Mouse (Mus musculus) MEL (cell line): Measurements from ENCODE around the gene Strip1. TPM values are rescaled to one million over a fixed set of nuclear protein-coding genes. Genes with fewer than 3 reads are reported as not detected.

ENCODE experiments used
- DNase-seq: peaks from one replicate; pipeline ENCODE4 v3.0.0; 2011; ENCODE audit warnings: low read depth, low spot score
- H3K27ac ChIP-seq: 2 replicates; pipeline ENCODE4 v1.5.1; 2012; ENCODE audit warnings: low read depth, mild to moderate bottlenecking, control low read depth, low read length, moderate library complexity; ENCODE audit not compliant: control insufficient read depth
- H3K27me3 ChIP-seq, 2 experiments: fragments of 150-350 bp in 1 of 2; sonication (generic) in 1 of 2; 2 replicates each; pipeline ENCODE4 v1.6.1; 2012; ENCODE audit warnings: low read length in 2 of 2, mild to moderate bottlenecking in 2 of 2, improper control_type of control experiment in 1 of 2, moderate library complexity in 1 of 2; ENCODE audit not compliant: insufficient read depth in 2 of 2, control insufficient read depth in 1 of 2
- H3K36me3 ChIP-seq, 2 experiments: 2 replicates each; pipeline ENCODE4 v1.6.1; 2012 to 2014; ENCODE audit warnings: low read length in 2 of 2, improper control_type of control experiment in 1 of 2, inconsistent platforms in 1 of 2, mild to moderate bottlenecking in 1 of 2; ENCODE audit not compliant: insufficient read depth in 2 of 2, control insufficient read depth in 1 of 2
- H3K4me1 ChIP-seq, 2 experiments: fragments of 150-350 bp in 1 of 2; sonication (generic) in 1 of 2; 2 replicates each; pipeline ENCODE4 v1.6.1; 2012; ENCODE audit warnings: low read length in 2 of 2, improper control_type of control experiment in 1 of 2, mild to moderate bottlenecking in 1 of 2; ENCODE audit not compliant: insufficient read depth in 2 of 2, control insufficient read depth in 1 of 2
- H3K4me3 ChIP-seq, 2 experiments: fragments of 150-350 bp in 1 of 2; sonication (generic) in 1 of 2; 2 replicates each; pipeline ENCODE4 v1.5.1; 2012; ENCODE audit warnings: low read depth in 2 of 2, low read length in 2 of 2, mild to moderate bottlenecking in 2 of 2, moderate library complexity in 2 of 2, control low read depth in 1 of 2, improper control_type of control experiment in 1 of 2; ENCODE audit not compliant: control insufficient read depth in 1 of 2, insufficient read depth in 1 of 2
- H3K79me2 ChIP-seq: 2 replicates; pipeline ENCODE4 v1.6.1; 2012; ENCODE audit warnings: mild to moderate bottlenecking, low read length, moderate library complexity; ENCODE audit not compliant: control insufficient read depth, poor library complexity, insufficient read depth
- H3K9ac ChIP-seq: 2 replicates; pipeline ENCODE4 v1.6.1; 2012; ENCODE audit warnings: low read depth, mild to moderate bottlenecking, control low read depth, low read length, moderate library complexity; ENCODE audit not compliant: control insufficient read depth, poor library complexity, severe bottlenecking
- H3K9me3 ChIP-seq: fragments of 150-350 bp; sonication (generic); replicated peaks from 2 replicates; pipeline ENCODE4 v1.6.1; 2012; ENCODE audit warnings: mild to moderate bottlenecking, low read length, improper control_type of control experiment, moderate library complexity; ENCODE audit not compliant: insufficient read depth
- BHLHE40 ChIP-seq: IDR thresholded peaks from 2 replicates; pipeline ENCODE4 v1.6.1; 2012; ENCODE audit warnings: low read depth, mild to moderate bottlenecking, inconsistent platforms, low read length, improper control_type of control experiment, borderline replicate concordance
- E2F4 ChIP-seq: IDR thresholded peaks from 2 replicates; pipeline ENCODE4 v1.6.1; 2011; ENCODE audit warnings: low read depth, low read length, improper control_type of control experiment, borderline replicate concordance
- ELF1 ChIP-seq: IDR thresholded peaks from 2 replicates; pipeline ENCODE4 v1.6.1; 2014; ENCODE audit warnings: low read depth, mild to moderate bottlenecking, inconsistent platforms, low read length, improper control_type of control experiment, moderate library complexity
- EP300 ChIP-seq, 2 experiments: IDR thresholded peaks; 2 replicates each; pipeline ENCODE4 v1.6.1; 2011; ENCODE audit warnings: improper control_type of control experiment in 2 of 2, low read length in 2 of 2, low read depth in 1 of 2, mild to moderate bottlenecking in 1 of 2
- GABPA ChIP-seq: IDR thresholded peaks from 2 replicates; pipeline ENCODE4 v1.6.1; 2012; ENCODE audit warnings: low read depth, mild to moderate bottlenecking, inconsistent platforms, low read length, improper control_type of control experiment, moderate library complexity
- GATA1 ChIP-seq: IDR thresholded peaks from 2 replicates; pipeline ENCODE4 v1.6.1; 2011; ENCODE audit warnings: low read depth, low read length, improper control_type of control experiment
- HCFC1 ChIP-seq: IDR thresholded peaks from 2 replicates; pipeline ENCODE4 v1.6.1; 2012; ENCODE audit warnings: low read depth, mild to moderate bottlenecking, inconsistent platforms, low read length, improper control_type of control experiment, moderate library complexity
- JUND ChIP-seq: IDR thresholded peaks from 2 replicates; pipeline ENCODE4 v1.6.1; 2011; ENCODE audit warnings: low read depth, mild to moderate bottlenecking, improper control_type of control experiment, low read length
- KAT2A ChIP-seq: conservative IDR thresholded peaks from 2 replicates; pipeline ENCODE4 v1.6.1; 2012; ENCODE audit warnings: low read depth, low read length, improper control_type of control experiment, inconsistent platforms
- MAX ChIP-seq: IDR thresholded peaks from 2 replicates; pipeline ENCODE4 v1.6.1; 2011; ENCODE audit warnings: low read length, improper control_type of control experiment
- MAZ ChIP-seq: IDR thresholded peaks from 2 replicates; pipeline ENCODE4 v1.6.1; 2012; ENCODE audit warnings: low read depth, mild to moderate bottlenecking, inconsistent platforms, low read length, improper control_type of control experiment
- MYC ChIP-seq: IDR thresholded peaks from 2 replicates; pipeline ENCODE4 v1.6.1; 2011; ENCODE audit warnings: low read depth, mild to moderate bottlenecking, low read length, improper control_type of control experiment, moderate library complexity
- NELFE ChIP-seq: IDR thresholded peaks from 2 replicates; pipeline ENCODE4 v1.6.1; 2011; ENCODE audit warnings: low read depth, low read length, improper control_type of control experiment
- POLR2AphosphoS2 ChIP-seq: IDR thresholded peaks from 2 replicates; pipeline ENCODE4 v1.6.1; 2011; ENCODE audit warnings: low read length, improper control_type of control experiment
- RCOR1 ChIP-seq: IDR thresholded peaks from 2 replicates; pipeline ENCODE4 v1.6.1; 2012; ENCODE audit warnings: low read depth, mild to moderate bottlenecking, inconsistent platforms, low read length, improper control_type of control experiment
- SIN3A ChIP-seq: IDR thresholded peaks from 2 replicates; pipeline ENCODE4 v1.6.1; 2012; ENCODE audit warnings: low read length, improper control_type of control experiment, inconsistent platforms
- SMC3 ChIP-seq: IDR thresholded peaks from 2 replicates; pipeline ENCODE4 v1.6.1; 2011; ENCODE audit warnings: low read depth, low read length, improper control_type of control experiment
- TBP ChIP-seq: IDR thresholded peaks from 2 replicates; pipeline ENCODE4 v1.8.0; 2011; ENCODE audit warnings: low read depth, low read length, improper control_type of control experiment
- TCF12 ChIP-seq: IDR thresholded peaks from 2 replicates; pipeline ENCODE4 v1.6.1; 2014; ENCODE audit warnings: low read depth, mild to moderate bottlenecking, inconsistent platforms, low read length, improper control_type of control experiment, moderate library complexity
- USF2 ChIP-seq, 2 experiments: IDR thresholded peaks; 2 replicates each; pipeline ENCODE4 v1.6.1; 2011 to 2012; ENCODE audit warnings: improper control_type of control experiment in 2 of 2, low read length in 2 of 2, borderline replicate concordance in 1 of 2, inconsistent platforms in 1 of 2, low read depth in 1 of 2, mild to moderate bottlenecking in 1 of 2; ENCODE audit not compliant: insufficient read depth in 1 of 2
- ZKSCAN1 ChIP-seq: IDR thresholded peaks from 2 replicates; pipeline ENCODE4 v1.6.1; 2012; ENCODE audit warnings: low read depth, mild to moderate bottlenecking, inconsistent platforms, low read length, improper control_type of control experiment, moderate library complexity
- polyA plus RNA-seq, 2 experiments: library from polyadenylated mRNA; stranded (reverse) in 1 of 2; unstranded in 1 of 2; fragments of >175 nt in 1 of 2; fragments of >200 nt in 1 of 2; gene quantifications; 2 replicates each; pipeline versions ENCODE4 v1.2.1 to v1.2.4; 2012; ENCODE audit warnings: low replicate concordance in 2 of 2, low read depth in 1 of 2; ENCODE audit not compliant: insufficient read length in 2 of 2, insufficient read depth in 1 of 2, missing spikeins in 1 of 2
- total RNA-seq: library from RNA; depleted of rRNA; stranded (reverse); fragments of 300-350 nt; gene quantifications from 2 replicates; pipeline ENCODE4 v1.2.3, GENCODE M21; 2012

Gene Strip1
- total and polyA plus RNA-seq, 3 experiments, result 19.8 to 32.9 TPM; not detected in 1

DNA sequence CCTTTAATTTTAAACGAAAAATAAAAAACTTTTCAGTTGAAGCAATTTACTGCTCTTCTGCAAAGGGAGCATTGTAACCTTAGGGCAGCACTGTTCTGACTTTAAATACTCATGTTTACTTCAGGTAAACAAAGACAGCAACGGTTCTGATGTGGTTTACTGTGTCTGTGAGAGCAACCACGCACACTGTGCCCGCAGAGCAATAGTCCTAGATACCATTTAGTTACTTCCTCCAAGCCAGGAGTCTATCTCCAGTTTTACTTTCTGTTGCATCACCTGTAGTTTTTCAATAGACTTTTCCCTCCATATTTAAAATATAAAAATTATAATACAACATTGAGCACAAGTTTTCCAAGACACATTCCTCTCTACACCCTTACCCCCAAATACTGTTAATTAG is 39.0 kb upstream of the Strip1 start (continued):
- TF ChIP-seq HCFC1, result no peak

DNA sequence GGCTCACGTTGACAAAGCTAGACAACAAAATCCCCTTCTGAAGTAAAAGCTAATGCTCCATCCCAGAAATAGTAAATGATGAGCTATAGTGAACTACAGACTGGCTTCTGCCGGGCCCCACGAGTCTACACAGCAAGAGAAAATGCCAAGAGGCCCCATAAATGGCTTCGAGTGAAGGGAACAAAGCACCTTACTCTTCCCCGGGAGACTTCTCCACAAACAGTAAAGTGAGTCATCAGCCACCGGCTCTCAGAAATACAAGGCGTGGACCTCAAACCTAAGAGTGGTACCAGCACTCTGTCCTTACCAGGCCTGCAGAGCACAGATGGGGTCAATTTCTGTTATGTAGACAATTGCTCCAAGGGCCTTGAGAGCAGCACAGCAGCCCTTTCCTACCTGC is 37.3 kb upstream of the Strip1 start:
- no peaks in the 10 kb centered on the region for H3K27me3 ChIP-seq
- H3K4me1 ChIP-seq, result peaks cover 3 to 13% of the 10 kb centered on the region in 2 experiments; a peak in 3 of 4 replicates
- H3K9ac ChIP-seq, result no peak overlapping the region
- H3K9me3 ChIP-seq, result no peaks in the 10 kb centered on the region
- H3K27ac ChIP-seq, result no peak overlapping the region
- no peaks in the 10 kb centered on the region; the same call in 1 of the 2 replicates for H3K79me2 ChIP-seq
- peaks cover 19 to 50% of the 10 kb centered on the region in 2 experiments for H3K36me3 ChIP-seq
- no peak overlapping the region for H3K4me3 ChIP-seq
- no peak for TF ChIP-seq SIN3A
- no peak for TF ChIP-seq POLR2AphosphoS2
- no peak for TF ChIP-seq NELFE
- no peak for TF ChIP-seq ZKSCAN1
- TF ChIP-seq MYC, result no peak
- no peak for TF ChIP-seq BHLHE40
- no peak for TF ChIP-seq MAZ
- no peak for TF ChIP-seq EP300 (IDR thresholded peaks at IDR 0.05; ENCODE audit: low read depth in 1 of 2, low read length in 2 of 2)
- TF ChIP-seq GATA1, result no peak
- TF ChIP-seq ELF1, result no peak
- TF ChIP-seq KAT2A, result no peak
- TF ChIP-seq E2F4, result no peak
- no peak for TF ChIP-seq JUND
- TF ChIP-seq SMC3, result no peak
- TF ChIP-seq USF2 (IDR thresholded peaks at IDR 0.05; ENCODE audit: borderline replicate concordance in 1 of 2, insufficient read depth in 1 of 2, low read depth in 1 of 2, low read length in 2 of 2), result no peak
- DNase-seq, result no peak

DNA sequence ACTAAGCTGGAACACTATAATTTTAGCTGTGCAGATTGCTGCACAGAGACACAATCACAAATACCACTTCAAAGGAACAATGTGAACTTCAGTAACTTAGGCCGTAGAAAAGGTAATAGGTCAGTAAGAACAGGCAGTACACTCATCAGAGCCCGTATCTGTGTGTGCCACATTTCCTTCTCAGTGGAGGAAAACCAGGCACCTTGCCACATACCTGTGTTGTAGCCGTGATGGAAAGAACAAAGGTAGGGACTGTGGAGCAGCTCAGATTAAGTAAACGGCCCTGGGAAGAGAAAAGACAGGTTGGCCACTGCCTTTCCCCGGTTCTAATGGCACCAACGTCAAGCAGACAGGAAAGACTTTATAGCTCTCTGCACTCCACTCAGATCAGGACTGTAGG is 35.9 kb upstream of the Strip1 start:
- Histone ChIP-seq H3K36me3 (peaks cover 19 to 50% of the 10 kb centered on the region in 2 experiments), H3K4me1 (peaks cover 3 to 13% of the 10 kb centered on the region in 2 experiments; a peak in 3 of 4 replicates), H3K79me2 (no peaks in the 10 kb centered on the region; the same call in 1 of the 2 replicates), H3K9me3 (no peaks in the 10 kb centered on the region), H3K27me3 (no peaks in the 10 kb centered on the region), H3K27ac (no peak overlapping the region), H3K9ac (no peak overlapping the region), H3K4me3 (no peak overlapping the region)
- no peak for DNase-seq
- TF ChIP-seq RCOR1 (no peak), TCF12 (no peak), TBP (no peak), NELFE (no peak), GABPA (no peak), MAX (no peak), USF2 (IDR thresholded peaks at IDR 0.05; ENCODE audit: borderline replicate concordance in 1 of 2, insufficient read depth in 1 of 2, low read depth in 1 of 2, low read length in 2 of 2) (no peak)
